Mouse (Mus musculus) frontal cortex, adult (tissue): ENCODE measurements at regions not wholly inside any gene's neighbourhood (a gene's known extent, or its start where the extent isn't known, plus 50 kb on each side); places are given as distances from the start of the nearest gene placed in this dataset.

Experiments used
- ATAC-seq: cut with Nextera tagmentation; 2 replicates; pipeline ENCODE4 v1.9.2; 2017; ENCODE audit warnings: mild to moderate bottlenecking, moderate library complexity, mixed read lengths; ENCODE audit not compliant: low TSS enrichment

GRCm38 (mm10) chr15:30029257-30029899 lies 143.0 kb upstream of the Ctnnd2 start:
- peak; percentile 91 for ATAC-seq

DNA sequence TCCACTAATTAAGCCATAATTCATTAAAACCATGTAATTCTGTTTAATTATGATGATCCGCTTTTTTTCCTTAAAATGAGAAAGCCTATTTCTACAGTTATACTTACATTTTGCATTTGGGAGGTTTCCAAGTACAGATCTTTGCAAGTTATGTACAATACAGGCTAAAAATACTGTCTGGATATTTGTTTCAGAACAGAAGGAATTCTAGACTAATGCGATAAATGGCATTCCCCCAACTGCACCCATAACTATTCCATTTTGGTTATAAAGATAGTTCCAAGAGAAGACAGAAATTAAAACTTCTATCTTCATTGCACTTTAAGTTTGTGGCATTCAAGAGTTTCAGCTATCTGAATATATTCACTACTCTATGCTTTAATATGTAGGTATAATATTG lies 137.0 kb upstream of the Ctnnd2 start:
- peak; percentile 73 for ATAC-seq

DNA sequence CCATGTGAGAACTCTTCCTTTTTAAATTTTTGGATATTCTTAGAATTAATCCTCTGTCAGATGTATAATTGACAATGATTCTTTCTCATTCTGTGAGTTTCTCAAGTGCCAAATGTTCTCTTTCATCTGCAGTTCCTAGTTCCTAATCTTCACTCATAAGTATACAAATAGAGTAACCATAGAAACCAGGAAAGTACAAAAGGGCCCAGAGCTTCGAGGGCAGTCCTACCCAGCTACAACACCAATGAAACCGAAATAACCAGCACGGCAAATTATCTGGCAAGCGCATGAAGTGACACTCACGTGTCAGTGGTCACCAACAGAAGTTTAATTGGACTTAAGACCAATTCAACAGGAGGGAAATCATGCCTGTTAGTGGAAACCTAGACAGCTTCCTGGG lies 121.5 kb upstream of the Ctnnd2 start:
- no peak for ATAC-seq

GRCm38 (mm10) chr15:30059808-30060207 lies 112.6 kb upstream of the Ctnnd2 start:
- ATAC-seq: no peak

DNA sequence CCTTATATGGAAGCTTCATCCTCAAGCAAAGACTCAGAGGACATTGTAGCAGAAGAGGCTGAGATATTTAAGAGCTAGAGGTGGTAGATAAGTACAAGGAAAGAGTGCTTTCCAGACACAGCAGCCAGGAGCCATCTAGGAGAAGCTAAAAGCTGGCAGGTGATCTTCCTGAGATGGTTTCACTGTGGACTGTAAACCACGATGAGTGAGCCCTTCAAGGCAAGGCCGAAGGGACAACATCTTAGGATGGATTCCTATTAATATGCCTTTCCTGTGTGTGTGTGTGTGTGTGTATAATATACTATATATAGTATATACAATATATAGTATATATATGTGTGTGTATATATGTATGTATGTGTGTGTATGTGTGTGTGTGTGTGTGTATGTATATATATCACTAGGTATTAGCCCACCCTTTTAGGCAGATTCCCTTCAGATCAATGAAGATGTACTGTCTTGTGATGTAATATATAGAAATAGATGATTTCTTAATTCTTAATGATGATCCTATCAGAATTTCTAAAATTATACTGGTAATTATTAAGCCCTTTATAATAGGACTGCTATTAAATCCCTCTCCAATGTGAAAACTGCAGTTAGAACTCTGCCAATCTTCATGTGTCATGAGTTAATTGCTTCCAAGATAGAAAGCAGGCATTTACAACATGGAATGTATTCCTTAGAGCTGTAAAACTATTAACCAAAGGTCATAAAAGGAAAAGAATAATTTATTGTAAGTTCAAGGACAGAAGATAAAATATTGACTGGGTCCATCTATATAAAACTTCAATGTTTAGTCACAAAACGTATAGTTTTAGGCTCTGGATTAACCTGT lies 111.7 kb upstream of the Ctnnd2 start:
- no peak for ATAC-seq

GRCm38 (mm10) chr15:30071668-30072067 lies 100.7 kb upstream of the Ctnnd2 start:
- ATAC-seq: no peak

DNA sequence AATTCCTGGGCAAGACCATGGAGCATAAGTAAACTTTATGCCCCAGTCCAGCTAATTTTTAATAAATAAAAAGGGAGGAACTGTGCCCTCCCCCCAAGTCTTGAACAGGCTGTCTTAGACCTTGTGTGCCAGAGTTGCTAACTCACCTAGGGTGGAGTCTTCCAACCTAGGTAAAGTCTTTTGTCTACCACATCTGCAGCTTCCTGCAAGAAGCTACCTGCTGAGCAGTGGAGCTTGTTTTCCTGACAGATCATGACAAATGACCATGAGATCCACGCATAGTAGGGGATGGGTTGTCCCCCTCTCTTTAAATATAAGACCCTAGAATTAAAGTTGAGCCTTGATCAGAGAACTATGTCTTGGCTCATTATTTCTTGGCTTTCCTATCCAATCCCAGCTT lies 100.1 kb upstream of the Ctnnd2 start:
- no peak for ATAC-seq

- ATAC-seq: no peak
Observed at GRCm38 (mm10) chr15:30087120-30087519, 85.3 kb upstream of the Ctnnd2 start.

DNA sequence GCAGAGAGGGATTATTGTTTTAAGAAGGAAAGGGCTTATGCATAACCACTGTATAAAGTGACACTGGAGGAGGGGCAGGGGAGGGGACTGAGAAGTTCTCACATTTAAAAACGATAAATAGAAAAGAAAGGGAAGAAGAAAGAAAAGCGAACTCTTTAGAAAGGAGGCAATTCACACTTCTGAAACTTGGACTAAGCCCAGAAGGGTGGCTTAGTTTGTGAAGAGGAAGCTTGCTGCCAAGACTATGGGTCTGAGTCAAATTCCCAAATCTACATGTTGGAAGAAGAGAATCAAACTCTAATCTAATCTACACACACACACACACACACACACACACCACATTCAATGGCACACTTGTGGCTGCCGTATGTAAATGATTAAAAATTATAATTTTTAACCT lies 50.3 kb upstream of the Ctnnd2 start:
- ATAC-seq: no peak
